Mouse (Mus musculus) erythroblast, embryonic 14.5 days (primary cell): ENCODE measurements around the gene Slk.

Experiments
- GATA1 ChIP-seq: IDR thresholded peaks from 2 replicates; pipeline ENCODE4 v1.6.1; 2012; ENCODE audit warnings: low read length, inconsistent platforms, mixed read lengths
- TAL1 ChIP-seq: IDR thresholded peaks from 3 replicates; pipeline ENCODE4 v1.6.1; 2012; ENCODE audit warnings: low read length, inconsistent platforms, mixed read lengths

- no peak for TF ChIP-seq TAL1
- no peak for TF ChIP-seq GATA1
Observed at GRCm38 (mm10) chr19:47668399-47668798, 88.9 kb downstream of the Slk start.
